Mouse (Mus musculus) A20 (cell line): Measurements from ENCODE around the gene Gm3453.
"Not testable (repeated sequence)": the region's sequence is repeated elsewhere in the genome, so short reads cannot be mapped to it uniquely, and the experiment has no call there.

Experiments used
- DNase-seq: peaks from one replicate; pipeline ENCODE4 v3.0.0-alpha.2; 2011; ENCODE audit warnings: low read depth, low spot score

Gm3453 gene

GRCm38 (mm10) chr14:5979037-5979436 lies at the start of gene Gm3453:
Gene Gm3453 (minus strand): TSS chr14:5979137.
- DNase-seq = not testable (repeated sequence)

GRCm38 (mm10) chr14:5987136-5987535 lies 8.2 kb upstream of the Gm3453 start:
- DNase-seq = not testable (repeated sequence)

GRCm38 (mm10) chr14:5962441-5962840 lies 16.5 kb downstream of the Gm3453 start:
- DNase-seq = not testable (repeated sequence)

GRCm38 (mm10) chr14:5961635-5962034 lies 17.3 kb downstream of the Gm3453 start, which contains the start of gene Gm3248:
Gene Gm3248 (minus strand): TSS chr14:5961745.
- not testable (repeated sequence) for DNase-seq

- DNase-seq = not testable (repeated sequence)
These were observed 17.8 kb downstream of the Gm3453 start for GRCm38 (mm10) chr14:5961102-5961501.

GRCm38 (mm10) chr14:5960479-5960878 lies 18.5 kb downstream of the Gm3453 start:
- not testable (repeated sequence) for DNase-seq

- not testable (repeated sequence) for DNase-seq
These were observed 55.7 kb downstream of the Gm3453 start for GRCm38 (mm10) chr14:5923276-5923675.
